Mouse (Mus musculus): ENCODE measurements around the gene Nup210. TPM values are rescaled to one million over a fixed set of nuclear protein-coding genes. Genes with fewer than 3 reads are reported as not detected.

Gene Nup210
- total and polyA plus RNA-seq, 3 experiments, result 46.3 to 394 (median 71.5) TPM

DNA sequence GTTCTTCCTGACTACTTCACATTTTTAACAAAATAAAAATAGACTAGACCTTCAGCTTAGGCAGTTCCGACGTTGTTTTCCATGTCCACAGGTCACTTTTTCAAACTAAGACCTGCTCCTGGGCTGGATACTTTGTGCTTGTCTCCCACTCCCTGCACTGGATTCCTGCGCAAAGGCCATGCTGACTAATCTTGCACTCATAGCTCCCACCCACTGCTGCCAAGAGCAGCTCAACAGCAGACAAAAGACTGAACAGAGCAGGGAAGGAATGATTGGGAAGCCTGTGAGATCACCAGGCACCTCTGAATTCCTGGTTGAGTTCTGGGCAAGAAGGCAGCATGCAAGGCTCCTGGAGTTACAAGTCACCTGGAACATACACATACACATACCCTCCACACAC lies 119.6 kb downstream of the Nup210 start:
- Histone ChIP-seq H3K9me3 (replicated peaks; ENCODE audit: insufficient read depth, low read length) (no peaks in the 10 kb centered on the region), H3K4me1 (ENCODE audit: control insufficient read depth in 1 of 2, insufficient read depth in 2 of 2, low read length in 2 of 2) (no peaks in the 10 kb centered on the region), H3K9ac (ENCODE audit: control insufficient read depth, low read depth, low read length, poor library complexity, severe bottlenecking) (no peak overlapping the region), H3K36me3 (ENCODE audit: control insufficient read depth in 1 of 2, insufficient read depth in 2 of 2, low read length in 2 of 2) (no peaks in the 10 kb centered on the region), H3K4me3 (ENCODE audit: control insufficient read depth in 1 of 2, insufficient read depth in 1 of 2, low read depth in 2 of 2, low read length in 2 of 2) (no peak overlapping the region), H3K27ac (ENCODE audit: control insufficient read depth, low read depth, low read length) (no peak overlapping the region), H3K27me3 (ENCODE audit: control insufficient read depth in 1 of 2, insufficient read depth in 2 of 2, low read length in 2 of 2) (no peaks in the 10 kb centered on the region), H3K79me2 (ENCODE audit: control insufficient read depth, insufficient read depth, low read length, poor library complexity) (no peaks in the 10 kb centered on the region)
- TF ChIP-seq GABPA (IDR thresholded peaks at IDR 0.05; ENCODE audit: low read depth, low read length) (no peak), CTCF (IDR thresholded peaks at IDR 0.05 in 2 of 3, conservative IDR thresholded peaks at IDR 0.05 in 1 of 3; ENCODE audit: control insufficient read depth in 1 of 3, insufficient read depth in 1 of 3, low read depth in 2 of 3, low read length in 3 of 3, poor library complexity in 1 of 3, severe bottlenecking in 1 of 3) (no peak), MYC (IDR thresholded peaks at IDR 0.05; ENCODE audit: low read depth, low read length) (no peak), HCFC1 (IDR thresholded peaks at IDR 0.05; ENCODE audit: low read depth, low read length) (no peak), SMC3 (IDR thresholded peaks at IDR 0.05; ENCODE audit: low read depth, low read length) (no peak), POLR2AphosphoS2 (IDR thresholded peaks at IDR 0.05; ENCODE audit: low read length) (no peak), NELFE (IDR thresholded peaks at IDR 0.05; ENCODE audit: low read depth, low read length) (no peak), JUND (IDR thresholded peaks at IDR 0.05; ENCODE audit: low read depth, low read length) (no peak), BHLHE40 (IDR thresholded peaks at IDR 0.05; ENCODE audit: borderline replicate concordance, low read depth, low read length) (no peak), ZNF384 (IDR thresholded peaks at IDR 0.05; ENCODE audit: low read depth, low read length) (no peak), EP300 (IDR thresholded peaks at IDR 0.05; ENCODE audit: low read depth in 1 of 2, low read length in 2 of 2) (no peak)
- DNase-seq (ENCODE audit: low read depth, low spot score), result no peak

DNA sequence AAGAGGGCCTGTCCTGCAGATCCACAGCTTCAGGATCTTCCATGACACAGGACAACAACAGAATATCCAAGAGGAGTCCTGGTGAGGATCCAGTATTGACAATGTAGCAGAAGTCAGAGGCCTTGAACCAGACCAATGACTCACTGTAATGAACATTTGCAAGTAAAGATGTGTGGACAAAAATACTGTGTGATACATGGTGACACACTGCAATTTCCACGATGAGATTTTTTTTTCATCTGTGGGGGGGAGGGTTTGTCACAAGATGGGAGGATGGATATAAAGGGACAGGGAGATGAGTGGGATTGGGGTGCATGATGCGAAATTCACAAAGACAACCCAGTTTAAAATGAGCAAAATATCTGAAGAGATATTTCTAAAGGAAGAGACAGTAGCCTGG lies 120.4 kb downstream of the Nup210 start:
- Histone ChIP-seq H3K4me1 (ENCODE audit: control insufficient read depth in 1 of 2, insufficient read depth in 2 of 2, low read length in 2 of 2) (no peaks in the 10 kb centered on the region), H3K79me2 (ENCODE audit: control insufficient read depth, insufficient read depth, low read length, poor library complexity) (no peaks in the 10 kb centered on the region), H3K9me3 (replicated peaks; ENCODE audit: insufficient read depth, low read length) (no peaks in the 10 kb centered on the region), H3K9ac (ENCODE audit: control insufficient read depth, low read depth, low read length, poor library complexity, severe bottlenecking) (no peak overlapping the region), H3K36me3 (ENCODE audit: control insufficient read depth in 1 of 2, insufficient read depth in 2 of 2, low read length in 2 of 2) (no peaks in the 10 kb centered on the region), H3K4me3 (ENCODE audit: control insufficient read depth in 1 of 2, insufficient read depth in 1 of 2, low read depth in 2 of 2, low read length in 2 of 2) (no peak overlapping the region), H3K27me3 (ENCODE audit: control insufficient read depth in 1 of 2, insufficient read depth in 2 of 2, low read length in 2 of 2) (no peaks in the 10 kb centered on the region), H3K27ac (ENCODE audit: control insufficient read depth, low read depth, low read length) (no peak overlapping the region)
- no peak for DNase-seq (ENCODE audit: low read depth, low spot score)
- TF ChIP-seq MAX (IDR thresholded peaks at IDR 0.05; ENCODE audit: low read length), result no peak
- no peak for TF ChIP-seq TBP (IDR thresholded peaks at IDR 0.05; ENCODE audit: low read depth, low read length)

DNA sequence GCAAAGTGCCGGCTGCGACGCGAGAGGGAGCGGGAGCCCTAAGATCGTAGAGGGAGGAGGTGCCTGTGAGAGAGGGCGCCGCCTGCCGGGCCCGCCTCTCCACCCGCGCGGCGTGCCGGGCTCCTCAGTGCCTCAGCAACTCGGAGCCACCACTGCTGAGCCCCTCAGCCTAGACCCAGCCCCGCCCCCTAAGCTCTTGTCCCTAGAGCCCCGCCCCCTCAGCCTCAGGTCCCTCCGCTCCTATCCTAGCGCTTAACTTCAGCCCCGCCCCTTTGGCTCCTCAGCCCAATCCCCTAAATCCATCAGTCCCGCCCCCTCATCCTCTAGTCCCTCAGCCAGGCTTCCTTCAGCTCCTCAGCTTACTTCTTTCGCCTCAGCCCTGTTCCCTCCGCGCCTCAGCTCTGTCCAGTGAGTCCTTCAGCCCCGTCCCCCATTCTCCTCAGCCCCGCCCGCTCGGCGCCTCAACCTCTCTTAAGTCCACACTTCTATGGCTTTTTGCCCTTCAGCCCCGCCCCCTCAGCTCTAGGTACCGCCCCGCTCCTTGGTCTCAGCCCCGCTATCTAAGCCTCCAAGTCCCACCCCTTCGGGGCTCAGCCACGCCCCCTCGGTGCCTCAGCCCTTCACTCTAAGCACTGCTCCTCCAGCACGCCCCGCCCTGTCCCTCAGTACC lies 127.8 kb downstream of the Nup210 start, which contains the start of gene Iqsec1:
TSS of gene Iqsec1 (minus strand) at position 38 of the 670 bp plus-strand sequence.
- no peaks in the 10 kb centered on the region for H3K4me1 ChIP-seq (ENCODE audit: control insufficient read depth in 1 of 2, insufficient read depth in 2 of 2, low read length in 2 of 2)
- H3K9me3 ChIP-seq (replicated peaks; ENCODE audit: insufficient read depth, low read length), result no peaks in the 10 kb centered on the region
- no peak within 1 kb of the TSS for H3K27ac ChIP-seq (ENCODE audit: control insufficient read depth, low read depth, low read length)
- peak; percentile 98 for DNase-seq (ENCODE audit: low read depth, low spot score)
- peak within 1 kb of the TSS; percentile 51 to 75 for H3K4me3 ChIP-seq (ENCODE audit: control insufficient read depth in 1 of 2, insufficient read depth in 1 of 2, low read depth in 2 of 2, low read length in 2 of 2)
- no peaks in the 10 kb centered on the region for H3K79me2 ChIP-seq (ENCODE audit: control insufficient read depth, insufficient read depth, low read length, poor library complexity)
- H3K27me3 ChIP-seq (ENCODE audit: control insufficient read depth in 1 of 2, insufficient read depth in 2 of 2, low read length in 2 of 2), result peaks cover 5 to 12% of the 10 kb centered on the region in 2 experiments
- H3K36me3 ChIP-seq (ENCODE audit: control insufficient read depth in 1 of 2, insufficient read depth in 2 of 2, low read length in 2 of 2), result no peaks in the 10 kb centered on the region
- peak within 1 kb of the TSS; percentile 58 for H3K9ac ChIP-seq (ENCODE audit: control insufficient read depth, low read depth, low read length, poor library complexity, severe bottlenecking)
- peak in 2 of 3 experiments; percentile 44 to 48; a peak in 4 of 6 replicates for TF ChIP-seq CTCF (IDR thresholded peaks at IDR 0.05 in 2 of 3, conservative IDR thresholded peaks at IDR 0.05 in 1 of 3; ENCODE audit: control insufficient read depth in 1 of 3, insufficient read depth in 1 of 3, low read depth in 2 of 3, low read length in 3 of 3, poor library complexity in 1 of 3, severe bottlenecking in 1 of 3)
- no peak for TF ChIP-seq SIN3A (IDR thresholded peaks at IDR 0.05; ENCODE audit: low read length)
- no peak for TF ChIP-seq ELF1 (IDR thresholded peaks at IDR 0.05; ENCODE audit: low read depth, low read length)
- TF ChIP-seq RAD21 (IDR thresholded peaks at IDR 0.05; ENCODE audit: low read depth, low read length), result peak; percentile 9; the same call in 1 of the 2 replicates
- peak; percentile 38; the same call in 1 of the 2 replicates for TF ChIP-seq MXI1 (IDR thresholded peaks at IDR 0.05; ENCODE audit: low read depth, low read length)
- no peak for TF ChIP-seq KAT2A (conservative IDR thresholded peaks at IDR 0.05; ENCODE audit: low read depth, low read length)
- peak; percentile 31 for TF ChIP-seq SMC3 (IDR thresholded peaks at IDR 0.05; ENCODE audit: low read depth, low read length)
- 0 out of 2 replicates have a peak, but pooled peaks have one; percentile 14 for TF ChIP-seq TBP (IDR thresholded peaks at IDR 0.05; ENCODE audit: low read depth, low read length)
- TF ChIP-seq RCOR1 (IDR thresholded peaks at IDR 0.05; ENCODE audit: low read depth, low read length), result no peak
- no peak; a peak in 1 of 4 replicates for TF ChIP-seq POLR2A (IDR thresholded peaks at IDR 0.05; ENCODE audit: control insufficient read depth in 1 of 2, insufficient read depth in 1 of 2, low read depth in 1 of 2, low read length in 2 of 2, poor library complexity in 1 of 2)
- TF ChIP-seq MEF2A (IDR thresholded peaks at IDR 0.05; ENCODE audit: extremely low read depth, insufficient replicate concordance, low read depth, low read length, poor library complexity, severe bottlenecking), result no peak
- TF ChIP-seq E2F4 (IDR thresholded peaks at IDR 0.05; ENCODE audit: borderline replicate concordance, low read depth, low read length), result no peak
- no peak for TF ChIP-seq ZKSCAN1 (IDR thresholded peaks at IDR 0.05; ENCODE audit: low read depth, low read length)
- TF ChIP-seq POLR2AphosphoS5 (IDR thresholded peaks at IDR 0.05; ENCODE audit: borderline replicate concordance, low read depth, low read length), result no peak
- no peak for TF ChIP-seq GATA1 (IDR thresholded peaks at IDR 0.05; ENCODE audit: low read depth, low read length)
- TF ChIP-seq MAZ (IDR thresholded peaks at IDR 0.05; ENCODE audit: low read depth, low read length), result no peak; the same call in 1 of the 2 replicates
